Mouse (Mus musculus): ENCODE measurements around the gene Vps37c.

Vps37c gene

GRCm38 (mm10) chr19:10688537-10689352, at the start of gene Vps37c:
Gene Vps37c (plus strand): TSS chr19:10688735.
- in situ Hi-C loops (cut with MboI, MseI) = no loop called here

GRCm38 (mm10) chr19:10640080-10640479, 48.5 kb upstream of the Vps37c start:
- in situ Hi-C loops (cut with MboI, MseI) = loop anchor here (10.0 kb wide), 1 partner anchor 765 kb away; the partner anchor contains the start of gene Ms4a4c

- in situ Hi-C loops (cut with MboI, MseI) = loop anchor here (10.0 kb wide), 1 partner anchor 764 kb away; the partner anchor contains the start of gene Ms4a4c
Measured at GRCm38 (mm10) chr19:10640589-10641378, 47.8 kb upstream of the Vps37c start.

- in situ Hi-C loops (cut with MboI, MseI) = loop anchor here (10.0 kb wide), 1 partner anchor 759 kb away; the partner anchor contains the start of gene Ms4a4c
Measured at GRCm38 (mm10) chr19:10645616-10646015, 42.9 kb upstream of the Vps37c start.

GRCm38 (mm10) chr19:10648156-10648555, 40.4 kb upstream of the Vps37c start:
- in situ Hi-C loops (cut with MboI, MseI) = loop anchor here (10.0 kb wide), 1 partner anchor 757 kb away; the partner anchor contains the start of gene Ms4a4c

GRCm38 (mm10) chr19:10656058-10656457, 32.5 kb upstream of the Vps37c start:
- in situ Hi-C loops (cut with MboI, MseI) = no loop called here

- in situ Hi-C loops (cut with MboI, MseI) = no loop called here
Measured at GRCm38 (mm10) chr19:10657742-10658141, 30.8 kb upstream of the Vps37c start.

- in situ Hi-C loops (cut with MboI, MseI) = no loop called here
Measured at GRCm38 (mm10) chr19:10658406-10658805, 30.1 kb upstream of the Vps37c start.

- in situ Hi-C loops (cut with MboI, MseI) = no loop called here
Measured at GRCm38 (mm10) chr19:10661373-10661772, 27.2 kb upstream of the Vps37c start.

GRCm38 (mm10) chr19:10661919-10662318, 26.6 kb upstream of the Vps37c start:
- in situ Hi-C loops (cut with MboI, MseI) = no loop called here

- in situ Hi-C loops (cut with MboI, MseI) = no loop called here
Measured at GRCm38 (mm10) chr19:10662665-10663064, 25.9 kb upstream of the Vps37c start.

- in situ Hi-C loops (cut with MboI, MseI) = no loop called here
Measured at GRCm38 (mm10) chr19:10665093-10665492, 23.4 kb upstream of the Vps37c start.

GRCm38 (mm10) chr19:10665499-10665898, 23.0 kb upstream of the Vps37c start:
- in situ Hi-C loops (cut with MboI, MseI) = no loop called here

- in situ Hi-C loops (cut with MboI, MseI) = no loop called here
Measured at GRCm38 (mm10) chr19:10671319-10671718, 17.2 kb upstream of the Vps37c start.

GRCm38 (mm10) chr19:10671854-10672417, 16.6 kb upstream of the Vps37c start:
- in situ Hi-C loops (cut with MboI, MseI) = no loop called here

- in situ Hi-C loops (cut with MboI, MseI) = no loop called here
Measured at GRCm38 (mm10) chr19:10673275-10673674, 15.3 kb upstream of the Vps37c start.

GRCm38 (mm10) chr19:10676656-10677055, 11.9 kb upstream of the Vps37c start:
- in situ Hi-C loops (cut with MboI, MseI) = loop anchor here (5.0 kb wide), 2 partner anchors 36 to 286 kb away; no protein-coding TSS in a partner anchor

- in situ Hi-C loops (cut with MboI, MseI) = loop anchor here (5.0 kb wide), 2 partner anchors 34 to 284 kb away; no protein-coding TSS in a partner anchor
Measured at GRCm38 (mm10) chr19:10677915-10678771, 10.4 kb upstream of the Vps37c start, which contains the start of gene Pga5. Gene Pga5 (minus strand): TSS chr19:10678071.

- in situ Hi-C loops (cut with MboI, MseI) = loop anchor here (5.0 kb wide), 2 partner anchors 34 to 284 kb away; no protein-coding TSS in a partner anchor
Measured at GRCm38 (mm10) chr19:10678772-10679067, 9.8 kb upstream of the Vps37c start.

- in situ Hi-C loops (cut with MboI, MseI) = no loop called here
Measured at GRCm38 (mm10) chr19:10681571-10681970, 7.0 kb upstream of the Vps37c start.

GRCm38 (mm10) chr19:10685081-10685480, 3.5 kb upstream of the Vps37c start:
- in situ Hi-C loops (cut with MboI, MseI) = no loop called here
